Mouse (Mus musculus): ENCODE results near the gene Gtpbp10.
A peak's percentile ranks its signal among the peaks of the same experiment; 100 is the strongest.

Gene Gtpbp10

DNA sequence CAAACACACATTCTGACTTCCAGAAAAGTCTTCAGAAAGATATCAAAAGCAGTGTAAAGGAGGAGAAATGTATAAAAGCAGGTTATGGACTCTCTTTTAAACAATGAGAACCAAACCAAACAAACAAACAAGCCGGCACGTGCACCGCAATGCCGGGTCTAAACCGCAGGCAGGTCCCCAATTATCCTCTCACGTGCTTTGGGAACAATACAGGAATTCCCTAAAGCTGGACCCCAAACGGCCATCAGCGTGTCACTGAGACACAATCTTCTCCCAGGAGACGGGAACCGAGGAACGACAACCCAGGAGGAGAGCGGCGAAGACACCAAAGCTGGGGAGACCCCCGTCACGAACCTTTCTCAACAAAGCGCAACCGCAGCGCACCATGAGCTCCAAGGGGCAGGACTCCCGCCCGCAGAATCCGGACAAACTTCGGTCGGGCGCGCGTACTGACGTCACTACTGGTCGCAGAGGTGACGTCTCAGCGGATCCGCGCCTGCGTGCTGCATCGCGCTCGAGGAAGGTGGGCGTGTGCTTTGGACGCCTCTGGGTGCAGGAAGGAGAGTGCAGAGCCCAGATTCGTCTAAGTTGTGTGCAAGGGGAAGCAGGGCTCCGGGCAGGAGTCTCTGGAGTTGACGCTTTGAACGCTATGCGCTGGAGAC, at the start of gene Gtpbp10:
Gene Gtpbp10 (minus strand): TSS at position 460 of the 662 bp plus-strand sequence.
- peak; percentile 96 for DNase-seq (ENCODE audit: low read depth, low spot score)

DNA sequence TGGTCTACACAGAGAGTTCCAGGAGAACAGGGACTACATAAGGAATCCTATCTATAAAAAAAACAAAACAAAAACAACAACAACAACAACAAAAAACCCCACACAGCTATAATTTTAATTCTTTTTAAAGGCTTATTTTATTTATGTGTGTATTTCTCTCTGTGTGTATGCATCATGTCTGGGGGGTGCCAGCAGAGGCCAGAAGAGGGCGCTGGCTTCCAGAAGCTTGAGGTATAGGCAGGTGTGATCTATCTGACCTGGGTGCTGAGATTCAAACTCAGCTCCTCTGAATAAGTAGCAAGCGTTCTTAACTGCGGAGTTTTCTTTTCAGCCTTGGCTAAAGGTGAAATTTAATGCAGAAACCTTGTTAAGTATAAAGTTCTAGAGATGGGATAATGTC, 28.3 kb upstream of the Gtpbp10 start:
- DNase-seq (ENCODE audit: low read depth, low spot score): no peak

DNA sequence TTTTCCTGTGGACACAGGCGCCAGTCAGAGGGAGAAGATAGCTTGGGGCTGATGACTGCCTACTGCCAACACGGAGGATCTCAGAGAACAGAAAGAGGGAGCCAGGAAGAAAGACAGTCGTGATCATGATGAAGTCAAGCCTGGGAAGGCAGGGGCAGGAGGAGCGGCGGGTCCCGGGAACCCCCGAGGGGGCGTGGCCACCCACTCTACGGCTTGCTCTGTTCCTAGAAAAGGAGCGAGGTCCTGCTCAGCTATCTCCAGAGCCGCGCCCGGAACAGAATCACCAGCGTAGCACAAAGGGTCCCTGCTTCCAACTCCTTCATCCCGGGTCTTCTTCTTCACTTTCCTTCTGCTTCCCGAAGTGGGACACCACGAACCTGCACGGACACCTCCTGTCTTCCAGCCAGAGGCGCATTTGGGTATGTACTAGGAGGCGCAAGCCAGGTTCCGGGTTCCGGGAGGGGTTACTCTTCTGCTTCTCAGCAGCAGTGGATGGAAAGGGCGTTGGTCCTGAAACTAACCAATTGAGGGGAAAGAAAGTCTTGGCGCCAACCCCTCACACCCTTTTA, 14.5 kb upstream of the Gtpbp10 start, which contains the start of gene Gm8773:
Gene Gm8773 (plus strand): TSS at position 51 of the 569 bp plus-strand sequence.
- peak; percentile 21 for DNase-seq (ENCODE audit: low read depth, low spot score)

DNA sequence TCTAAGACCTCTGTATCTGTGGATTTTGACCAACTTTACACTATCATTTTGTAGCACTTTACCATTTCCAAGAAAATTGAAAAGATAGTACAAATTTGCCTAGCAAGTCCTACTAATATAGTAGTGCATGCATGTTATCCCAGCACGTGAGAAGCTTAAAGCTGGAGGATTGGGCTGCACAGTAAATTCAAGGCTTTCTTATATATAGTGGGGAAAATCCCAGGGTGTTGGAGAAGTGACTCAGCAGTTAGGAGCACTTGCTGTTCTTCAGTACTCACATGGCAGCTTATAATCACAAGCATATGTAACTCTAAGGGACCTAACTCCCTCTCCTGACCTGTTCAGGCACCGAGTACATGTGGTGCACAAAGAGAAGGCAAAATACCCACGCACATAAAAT, 3.1 kb upstream of the Gtpbp10 start:
- no peak for DNase-seq (ENCODE audit: low read depth, low spot score)

DNA sequence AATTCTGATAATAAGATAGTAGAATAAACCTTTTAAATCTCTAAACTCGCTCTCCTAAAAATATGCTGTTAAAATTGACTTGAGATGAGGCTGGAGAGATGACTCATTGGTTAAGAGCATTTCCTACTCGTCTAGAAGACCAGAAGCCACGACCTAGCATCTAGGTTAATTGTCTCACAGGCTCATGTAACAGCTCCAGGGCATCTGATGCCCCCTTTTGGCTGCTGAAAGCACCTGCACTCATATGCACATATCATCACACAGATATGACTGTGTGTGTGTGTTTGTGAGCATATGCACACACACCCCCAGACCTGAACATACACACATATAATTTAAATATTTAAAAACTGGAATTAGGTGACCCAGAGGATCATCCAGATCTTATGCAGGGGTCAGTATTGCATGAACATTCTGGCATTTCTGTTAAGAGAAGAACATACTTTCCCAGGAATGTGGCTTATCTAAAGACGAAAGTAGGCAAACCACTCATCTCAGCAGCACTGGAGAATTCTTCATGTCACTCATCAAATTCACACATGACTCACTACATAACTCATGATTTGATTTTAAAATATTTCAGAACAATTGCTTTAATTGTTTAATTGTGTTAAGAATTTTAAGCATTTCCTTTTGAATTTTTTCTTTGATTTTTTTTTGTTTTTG, 1.8 kb upstream of the Gtpbp10 start:
- DNase-seq (ENCODE audit: low read depth, low spot score): no peak

DNA sequence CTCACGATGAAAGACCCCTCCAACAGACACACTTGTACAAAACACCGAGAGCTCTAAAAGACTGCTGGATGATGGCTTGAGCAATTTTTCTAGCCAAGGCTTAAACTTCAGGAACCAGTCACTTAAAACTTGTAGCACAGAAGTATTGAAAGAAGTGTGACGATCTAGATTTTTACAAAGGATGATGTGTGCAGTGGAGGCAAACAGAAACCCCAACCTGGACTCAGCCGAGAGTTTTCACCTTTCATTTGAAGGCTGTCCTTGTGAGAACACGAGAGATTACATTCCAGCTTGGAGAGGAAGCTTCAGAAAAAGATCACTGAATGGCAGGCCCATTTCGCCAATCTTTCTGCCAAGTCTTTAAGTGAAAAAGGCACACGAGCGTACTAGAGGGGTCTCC, 460 bp upstream of the Gtpbp10 start:
- DNase-seq (ENCODE audit: low read depth, low spot score): no peak

DNA sequence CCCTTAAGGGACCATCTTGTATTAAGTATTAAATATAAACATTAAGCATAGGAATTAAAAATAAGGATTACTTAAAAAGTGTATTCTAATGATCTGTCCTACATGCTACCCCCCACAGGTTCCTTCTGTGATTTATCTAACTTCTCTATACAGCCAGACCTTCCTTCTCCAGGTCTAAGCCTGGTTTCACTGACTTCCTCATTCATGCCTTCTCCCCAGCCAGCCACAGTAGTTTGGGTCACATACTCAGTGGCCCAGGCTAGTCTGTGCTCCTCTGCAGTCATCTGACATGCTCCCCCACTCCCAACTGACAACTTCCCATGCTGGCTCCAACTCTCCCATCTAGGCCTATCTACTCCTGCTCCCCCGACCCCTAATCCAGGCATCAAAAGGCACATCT, 8.2 kb downstream of the Gtpbp10 start:
- DNase-seq (ENCODE audit: low read depth, low spot score): no peak

GRCm38 (mm10) chr5:5540385-5540784, 19.0 kb downstream of the Gtpbp10 start:
- DNase-seq (ENCODE audit: low read depth, low spot score): no peak

DNA sequence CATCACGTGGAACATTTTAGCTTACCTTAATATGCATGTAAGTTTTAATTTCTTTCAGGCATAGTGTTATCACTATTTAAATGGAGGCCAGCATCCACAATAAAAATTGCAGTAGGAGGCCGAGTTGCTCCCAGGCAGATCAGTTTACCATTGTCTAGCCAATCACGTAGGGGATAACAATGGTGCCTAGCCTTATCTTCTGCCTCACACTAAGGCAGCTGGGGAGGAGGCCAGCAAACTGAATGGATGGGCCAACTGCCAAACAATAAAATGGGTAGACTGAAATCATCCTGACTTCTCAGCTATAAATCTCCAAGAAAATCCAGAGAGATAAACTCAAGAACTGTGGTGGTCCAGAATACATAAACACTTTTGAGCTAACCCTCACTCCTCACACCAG, 19.6 kb downstream of the Gtpbp10 start:
- no peak for DNase-seq (ENCODE audit: low read depth, low spot score)

DNA sequence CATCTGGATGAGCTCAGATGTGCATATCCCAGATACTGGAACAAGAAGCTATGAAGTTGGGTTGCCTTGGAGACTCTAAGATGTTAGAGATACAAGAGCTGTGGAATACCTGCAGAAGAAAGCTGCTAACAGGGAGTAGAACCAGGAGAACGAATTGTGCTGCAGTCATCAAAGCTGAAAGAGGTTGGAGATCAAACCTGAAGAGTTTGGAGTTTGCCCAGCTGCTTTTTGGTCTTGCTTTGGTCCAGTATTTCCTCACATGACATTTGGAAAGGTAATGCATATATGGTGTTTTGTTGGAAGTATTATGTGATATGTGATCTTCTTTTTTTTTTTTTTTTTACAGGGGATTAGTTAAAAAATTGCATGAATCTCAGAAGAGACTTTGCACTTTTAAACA, 23.2 kb downstream of the Gtpbp10 start:
- no peak for DNase-seq (ENCODE audit: low read depth, low spot score)

- no peak for DNase-seq (ENCODE audit: low read depth, low spot score)
These were observed 25.5 kb downstream of the Gtpbp10 start for GRCm38 (mm10) chr5:5533656-5534420.

DNA sequence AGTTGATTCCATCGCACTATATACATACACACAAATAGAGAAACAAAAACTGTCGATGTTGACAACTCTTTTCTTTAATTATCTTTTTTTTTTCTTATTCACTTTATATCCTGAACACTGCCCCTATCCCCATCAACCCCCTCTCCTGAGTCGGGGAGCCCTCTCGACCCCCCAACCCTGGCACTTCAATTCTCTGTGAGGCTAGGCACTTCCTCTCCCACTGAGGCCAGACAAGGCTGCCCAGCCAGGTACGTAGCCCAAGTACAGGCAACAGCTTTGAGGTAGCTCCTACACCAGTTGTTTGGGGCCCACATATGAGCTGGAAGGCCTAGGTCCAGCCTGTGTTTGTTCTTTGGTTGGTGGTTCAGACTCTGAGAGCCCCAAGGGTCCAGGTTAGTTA, 43.9 kb downstream of the Gtpbp10 start:
- DNase-seq (ENCODE audit: low read depth, low spot score): no peak

- peak; percentile 99 for DNase-seq (ENCODE audit: low read depth, low spot score)
These were observed 44.9 kb downstream of the Gtpbp10 start, which contains the start of gene Cldn12 for GRCm38 (mm10) chr5:5514196-5515076. TSS of gene Cldn12 (minus strand) at chr5:5514958.

DNA sequence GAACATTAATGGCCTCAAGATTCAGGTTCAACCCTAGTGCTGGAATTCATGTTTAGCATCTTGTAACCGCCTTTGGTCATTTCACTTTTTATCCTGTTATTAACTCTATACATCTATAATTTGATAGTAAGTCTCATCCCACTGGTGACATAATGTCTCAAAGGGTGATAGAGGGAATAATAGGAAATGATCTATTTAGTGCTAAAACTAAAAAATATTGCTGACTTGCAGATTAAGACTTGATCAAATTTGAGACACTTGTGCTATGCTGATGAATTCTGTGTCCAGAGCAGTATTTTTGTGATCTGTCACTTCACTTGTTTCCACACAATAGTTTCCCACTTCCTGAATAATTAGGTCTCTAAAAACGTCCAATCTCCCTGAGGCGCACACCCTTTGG, 47.9 kb downstream of the Gtpbp10 start:
- DNase-seq (ENCODE audit: low read depth, low spot score): no peak

DNA sequence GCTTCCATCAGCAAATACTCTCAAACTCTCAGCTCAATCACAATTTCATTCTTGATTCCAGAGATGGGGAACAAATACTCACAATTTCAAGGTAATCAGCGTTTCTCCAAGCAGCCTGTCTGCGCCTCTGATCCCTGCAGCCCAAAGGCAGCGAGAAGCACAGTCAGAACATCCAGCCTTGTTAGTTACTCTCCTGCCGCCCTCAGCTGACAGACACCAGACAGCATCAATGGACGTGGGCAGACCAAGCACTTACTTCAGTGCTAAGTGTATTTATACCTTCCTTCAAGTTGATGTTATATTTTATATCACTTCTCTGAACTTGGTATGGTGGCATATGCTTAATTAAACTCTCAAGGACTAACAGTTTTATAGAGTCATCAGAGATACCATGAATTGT, 48.3 kb downstream of the Gtpbp10 start:
- DNase-seq (ENCODE audit: low read depth, low spot score): peak; percentile 65

GRCm38 (mm10) chr5:5510304-5510887, 48.9 kb downstream of the Gtpbp10 start:
- peak; percentile 51 for DNase-seq (ENCODE audit: low read depth, low spot score)

DNA sequence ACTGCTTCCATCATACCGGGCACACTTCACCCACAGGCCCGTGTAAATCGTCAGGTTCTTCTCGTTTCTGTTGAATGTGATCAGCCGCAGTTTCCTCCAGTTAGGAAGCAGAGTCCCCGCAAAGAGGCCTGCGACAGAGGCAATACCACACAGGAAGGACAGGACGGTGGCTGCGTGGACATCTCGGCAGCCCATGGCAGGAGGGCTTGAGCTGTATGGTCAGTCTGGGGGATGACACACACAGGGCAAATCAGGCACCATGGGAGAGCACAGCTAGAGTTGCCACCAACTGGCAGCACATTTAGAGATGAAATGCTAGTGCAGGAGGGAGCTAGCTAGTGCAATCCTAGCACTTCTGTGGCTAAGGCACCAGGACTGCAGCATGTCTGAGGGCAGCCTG, 51.1 kb downstream of the Gtpbp10 start:
- DNase-seq (ENCODE audit: low read depth, low spot score): no peak

GRCm38 (mm10) chr5:5507701-5508225, 51.6 kb downstream of the Gtpbp10 start:
- DNase-seq (ENCODE audit: low read depth, low spot score): peak; percentile 90

GRCm38 (mm10) chr5:5504456-5504855, 54.9 kb downstream of the Gtpbp10 start:
- DNase-seq (ENCODE audit: low read depth, low spot score): no peak

DNA sequence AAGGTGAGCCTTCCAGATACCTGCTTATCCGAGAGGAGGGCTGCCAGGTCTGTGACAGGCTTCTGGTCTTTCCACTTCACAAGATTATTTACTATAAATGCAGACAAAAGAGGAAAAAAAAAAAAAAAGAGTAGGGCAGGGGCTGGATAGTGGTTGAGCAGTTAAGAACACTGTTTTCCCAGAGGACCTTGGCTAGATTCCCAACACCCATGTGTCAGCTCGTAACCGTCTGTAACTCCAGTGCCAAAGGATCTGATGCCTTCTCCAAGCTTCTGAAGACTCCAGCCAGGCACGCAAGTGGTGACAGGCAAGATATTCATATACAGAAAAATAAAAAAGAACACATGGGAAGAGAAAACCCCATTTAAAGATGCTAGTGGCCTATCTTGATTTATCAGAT, 56.0 kb downstream of the Gtpbp10 start:
- DNase-seq (ENCODE audit: low read depth, low spot score): no peak

DNA sequence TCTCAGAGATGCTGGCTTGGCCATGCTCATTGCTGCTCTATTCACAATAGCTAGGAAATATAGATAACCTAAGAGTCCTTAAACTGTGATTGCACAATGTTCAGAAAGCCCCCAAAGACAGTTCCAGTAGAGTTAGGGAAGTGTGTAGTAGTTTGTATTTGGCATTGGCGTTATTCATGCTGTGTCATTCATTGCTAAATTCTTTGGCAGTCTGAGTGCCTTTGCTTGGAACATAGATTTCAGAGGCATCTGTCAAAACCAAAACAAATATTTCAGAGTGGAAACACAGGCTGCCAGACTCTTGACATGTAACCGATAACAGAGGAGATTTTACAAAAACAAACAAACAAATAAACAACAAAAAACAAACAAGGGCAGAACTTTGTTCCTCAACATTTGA, 57.8 kb downstream of the Gtpbp10 start:
- no peak for DNase-seq (ENCODE audit: low read depth, low spot score)
